Mouse (Mus musculus) kidney, adult 2 months (tissue): ENCODE results near the gene Ltbp3.

Experiments
- CTCF ChIP-seq: fragments of 200-500 bp; conservative IDR thresholded peaks from 2 replicates; pipeline ENCODE4 v1.5.1; 2011; ENCODE audit warnings: low read depth, mild to moderate bottlenecking, control low read depth, low read length, moderate library complexity, mixed read lengths; ENCODE audit not compliant: insufficient read depth, insufficient read length
- POLR2A ChIP-seq: fragments of 200-500 bp; IDR thresholded peaks from one replicate; pipeline ENCODE4 v1.6.1; 2011; ENCODE audit warnings: low read depth, low read length, control low read depth

DNA sequence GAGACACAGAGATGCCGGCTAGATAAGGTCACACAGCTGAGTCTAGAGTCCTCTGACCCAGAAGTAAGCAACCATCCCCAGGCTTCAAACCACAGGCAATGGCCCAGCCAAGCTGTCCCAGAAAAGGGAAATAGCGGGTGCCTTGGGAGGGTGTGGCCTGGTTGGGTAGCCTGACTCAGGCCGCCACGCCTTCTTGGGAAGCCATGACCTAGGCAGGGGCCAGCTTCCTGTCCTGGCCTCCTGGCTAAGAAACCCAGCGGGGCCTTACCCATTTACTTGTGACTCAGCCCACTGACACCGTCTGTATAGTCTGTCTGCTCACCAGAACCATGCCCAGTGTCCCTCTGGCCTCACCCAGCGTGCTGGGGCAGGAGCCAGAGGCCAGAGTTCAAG is 16.2 kb upstream of the Ltbp3 start:
- no peak for TF ChIP-seq CTCF
- no peak for TF ChIP-seq POLR2A
